Mouse (Mus musculus) stomach, embryonic 16.5 days (tissue): ENCODE measurements at regions not wholly inside any gene's neighbourhood (a gene's known extent, or its start where the extent isn't known, plus 50 kb on each side); places are given as distances from the start of the nearest gene placed in this dataset.

Source experiments
- ATAC-seq: fragments of 200-750 bp; cut with Nextera tagmentation; 2 replicates; pipeline ENCODE4 v1.8.0; 2017; ENCODE audit warnings: moderate number of reproducible peaks, moderate TSS enrichment; ENCODE audit not compliant: insufficient read depth, low FRiP score
- H3K27ac ChIP-seq: fragments of 300-500 bp; sonication (generic); 2 replicates; pipeline ENCODE4 v1.5.1; 2014; ENCODE audit warnings: low read length
- H3K27me3 ChIP-seq: fragments of 300-500 bp; sonication (generic); 2 replicates; pipeline ENCODE4 v1.6.1; 2014; ENCODE audit warnings: low read length, control low read depth, mixed read lengths; ENCODE audit not compliant: control insufficient read depth, insufficient read depth
- H3K36me3 ChIP-seq: fragments of 300-500 bp; sonication (generic); 2 replicates; pipeline ENCODE4 v1.6.1; 2014; ENCODE audit warnings: low read length; ENCODE audit not compliant: control insufficient read depth, insufficient read depth
- H3K4me1 ChIP-seq: fragments of 300-500 bp; sonication (generic); 2 replicates; pipeline ENCODE4 v1.6.1; 2014; ENCODE audit warnings: low read length, control low read depth, mixed read lengths; ENCODE audit not compliant: control insufficient read depth, insufficient read depth
- H3K4me2 ChIP-seq: fragments of 300-500 bp; sonication (generic); 2 replicates; pipeline ENCODE4 v1.6.1; 2014; ENCODE audit warnings: low read depth, low read length, mixed read lengths
- H3K4me3 ChIP-seq: fragments of 300-500 bp; sonication (generic); replicated peaks from 2 replicates; pipeline ENCODE4 v1.5.1; 2014; ENCODE audit warnings: mild to moderate bottlenecking, low read length
- H3K9ac ChIP-seq: fragments of 300-500 bp; sonication (generic); 2 replicates; pipeline ENCODE4 v1.6.1; 2014; ENCODE audit warnings: low read length
- H3K9me3 ChIP-seq: fragments of 300-500 bp; sonication (generic); replicated peaks from 2 replicates; pipeline ENCODE4 v1.6.1; 2016; ENCODE audit warnings: low read length, control low read depth; ENCODE audit not compliant: control insufficient read depth
- WGBS: fragments of 180-500 bp; shearing (Covaris S2); extraction: QIAGEN DNeasy Blood & Tissue Kit; methylation state at CpG from one replicate; pipeline ENCODE4 v1.1.7; 2014; 5-methylcytosine and 5-hydroxymethylcytosine counted together

DNA sequence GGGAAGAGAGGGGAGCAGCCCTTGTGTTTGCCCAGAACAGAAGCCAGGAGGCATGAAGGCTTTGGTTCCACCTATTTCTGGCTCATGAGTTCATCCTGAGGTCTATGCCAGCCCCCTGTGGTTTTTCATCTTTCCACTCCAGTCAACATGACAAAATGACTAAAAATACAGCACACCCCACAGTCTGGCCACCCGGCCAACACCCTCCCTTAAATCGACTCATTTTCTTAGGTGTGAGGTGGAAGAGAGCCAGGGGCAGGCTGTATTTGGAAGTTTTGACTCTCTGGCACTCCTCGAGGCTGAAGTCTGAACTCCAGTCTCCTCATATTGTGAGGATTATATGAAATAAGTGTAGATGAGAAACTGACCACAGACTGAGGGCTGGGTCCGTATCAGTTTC lies 55.0 kb upstream of the Ywhaq start:
- H3K27me3 ChIP-seq, result no peaks in the 10 kb centered on the region
- H3K4me2 ChIP-seq, result no peak overlapping the region
- no peak overlapping the region for H3K4me3 ChIP-seq
- no peaks in the 10 kb centered on the region for H3K4me1 ChIP-seq
- ATAC-seq, result peak; percentile 44
- no peaks in the 10 kb centered on the region for H3K9me3 ChIP-seq
- H3K27ac ChIP-seq, result no peak overlapping the region
- no peak overlapping the region for H3K9ac ChIP-seq
- 43% methylated on average over 4 of the region's 4 CpGs for WGBS
- no peaks in the 10 kb centered on the region for H3K36me3 ChIP-seq

DNA sequence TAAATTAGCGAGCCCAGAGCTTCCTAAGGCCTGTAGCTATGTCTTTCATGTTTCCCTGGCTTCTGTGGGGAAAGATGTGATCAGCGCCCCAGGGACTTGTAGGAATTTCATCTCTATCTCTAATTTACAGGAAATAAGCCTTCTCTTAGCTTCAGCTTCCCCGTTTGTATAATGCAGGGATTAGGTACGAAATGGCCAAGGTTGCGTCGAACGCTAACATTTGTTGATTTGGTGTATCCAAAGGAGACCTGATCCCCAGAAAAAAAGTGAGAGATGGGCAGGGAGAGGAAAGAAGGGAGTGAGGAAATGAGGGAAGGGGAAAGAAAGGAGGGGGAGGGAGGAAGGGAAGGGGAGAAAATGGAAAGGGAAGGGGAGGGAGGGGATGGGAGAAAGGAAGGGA lies 54.5 kb upstream of the Ywhaq start:
- H3K4me2 ChIP-seq, result no peak overlapping the region
- H3K27me3 ChIP-seq, result no peaks in the 10 kb centered on the region
- no peak overlapping the region for H3K27ac ChIP-seq
- no peak for ATAC-seq
- H3K4me1 ChIP-seq, result no peaks in the 10 kb centered on the region
- H3K4me3 ChIP-seq, result no peak overlapping the region
- no peaks in the 10 kb centered on the region for H3K9me3 ChIP-seq
- H3K9ac ChIP-seq, result no peak overlapping the region
- 82% methylated on average over 7 of the region's 7 CpGs for WGBS
- H3K36me3 ChIP-seq, result no peaks in the 10 kb centered on the region

DNA sequence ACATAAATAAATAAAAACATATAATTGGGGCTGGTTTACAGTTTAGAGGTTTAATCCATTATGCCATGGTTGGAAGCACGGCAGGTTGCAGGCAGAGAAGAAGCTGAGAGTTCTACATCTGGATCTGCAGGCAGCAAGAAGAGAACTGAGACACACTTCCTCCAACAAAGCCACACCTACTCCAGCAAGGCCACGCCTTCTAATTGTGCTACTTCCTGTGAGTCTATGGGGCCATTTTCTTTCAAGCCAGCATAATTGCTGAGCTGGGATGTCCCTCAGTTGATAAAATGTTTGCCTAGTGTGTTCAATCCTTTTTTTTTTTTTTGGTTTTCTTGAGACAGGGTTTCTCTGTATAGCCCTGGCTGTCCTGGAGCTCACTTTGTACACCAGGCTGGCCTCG lies 52.8 kb upstream of the Ywhaq start:
- H3K27me3 ChIP-seq, result no peaks in the 10 kb centered on the region
- no peak overlapping the region for H3K27ac ChIP-seq
- no peak for ATAC-seq
- no peaks in the 10 kb centered on the region for H3K36me3 ChIP-seq
- no peak overlapping the region for H3K4me2 ChIP-seq
- no peak overlapping the region for H3K9ac ChIP-seq
- no peaks in the 10 kb centered on the region for H3K9me3 ChIP-seq
- H3K4me3 ChIP-seq, result no peak overlapping the region
- 96% methylated on average over 3 of the region's 3 CpGs for WGBS
- H3K4me1 ChIP-seq, result no peaks in the 10 kb centered on the region
